Mouse (Mus musculus): Measurements from ENCODE around the gene Ubiad1. TPM values are rescaled to one million over a fixed set of nuclear protein-coding genes. Genes with fewer than 3 reads are reported as not detected.

The Ubiad1 gene
- total RNA-seq, 2 experiments from 2014 or later, result 7.5 to 9.2 TPM

- DNase-seq, result no peak
Measured at GRCm38 (mm10) chr4:148404748-148405147, 39.8 kb downstream of the Ubiad1 start.

- no peak for DNase-seq
Measured at GRCm38 (mm10) chr4:148403402-148403801, 41.2 kb downstream of the Ubiad1 start.

GRCm38 (mm10) chr4:148399437-148400094 is 45.0 kb downstream of the Ubiad1 start:
- DNase-seq, result no peak

GRCm38 (mm10) chr4:148397531-148398287 is 46.9 kb downstream of the Ubiad1 start:
- no peak for DNase-seq

- DNase-seq, result no peak
Measured at GRCm38 (mm10) chr4:148397113-148397512, 47.5 kb downstream of the Ubiad1 start.

GRCm38 (mm10) chr4:148395875-148396274 is 48.7 kb downstream of the Ubiad1 start:
- no peak for DNase-seq

- DNase-seq, result no peak
Measured at GRCm38 (mm10) chr4:148395198-148395597, 49.4 kb downstream of the Ubiad1 start.

GRCm38 (mm10) chr4:148391714-148392310 is 52.8 kb downstream of the Ubiad1 start:
- DNase-seq, result no peak

- no peak for DNase-seq
Measured at GRCm38 (mm10) chr4:148389635-148390034, 54.9 kb downstream of the Ubiad1 start.

- no peak for DNase-seq
Measured at GRCm38 (mm10) chr4:148389047-148389446, 55.5 kb downstream of the Ubiad1 start.

- DNase-seq, result no peak
Measured at GRCm38 (mm10) chr4:148385269-148385668, 59.3 kb downstream of the Ubiad1 start.

Other genes with a start within 250 kb of the Ubiad1 start
- gene Disp3, start 156.8 kb downstream of the Ubiad1 start, total RNA-seq (2021), result under 1 TPM; 0.07 to 0.29 TPM
- gene Mtor, start 3.8 kb upstream of the Ubiad1 start, total RNA-seq (2021), result 10 to 100 TPM; 26.3 to 30.6 TPM
- 10 to 100 TPM in 1 of 2 experiments, 1 to 10 TPM in 1; 3.8 to 24.4 TPM for gene Angptl7, start 55.7 kb upstream of the Ubiad1 start, total RNA-seq (2021)
- 10 to 100 TPM; 27.0 to 32.7 TPM for gene Exosc10, start 113.7 kb upstream of the Ubiad1 start, total RNA-seq (2021)
- gene Srm, start 146.7 kb upstream of the Ubiad1 start, total RNA-seq (2021), result 10 to 100 TPM; 25.4 to 32.8 TPM
- under 1 TPM; 0.16 to 0.54 TPM for gene Masp2, start 157.8 kb upstream of the Ubiad1 start, total RNA-seq (2021)
- 100 to 1,000 TPM; 130 to 172 TPM for gene Tardbp, start 182.2 kb upstream of the Ubiad1 start, total RNA-seq (2021)
- 1 to 10 TPM; 6.9 to 8.6 TPM for gene Gm572, start 198.5 kb upstream of the Ubiad1 start, total RNA-seq (2021)

Measured in gastrocnemius, postnatal 10 days (tissue).